Mouse (Mus musculus) stomach, postnatal 0 days (tissue): ENCODE results near the gene Snph.

Source experiments
- CTCF ChIP-seq: IDR thresholded peaks from 2 replicates; pipeline ENCODE4 v1.5.1; 2016; ENCODE audit warnings: antibody characterized with exemption, low read depth, mild to moderate bottlenecking, moderate library complexity
- EP300 ChIP-seq: optimal IDR thresholded peaks from 2 replicates; pipeline ENCODE3; 2016; ENCODE audit warnings: antibody characterized with exemption

GRCm38 (mm10) chr2:151626296-151626695 is 6.1 kb downstream of the Snph start:
- TF ChIP-seq EP300 = no peak
- no peak for TF ChIP-seq CTCF
